Mouse (Mus musculus): Measurements from ENCODE around the gene Hnrnpf. TPM values are rescaled to one million over a fixed set of nuclear protein-coding genes. Genes with fewer than 3 reads are reported as not detected.

Hnrnpf gene
- polyA plus RNA-seq, 1 experiment from 2014 or later = 839 TPM

GRCm38 (mm10) chr6:117934301-117934700 lies 34.2 kb downstream of the Hnrnpf start:
- H3K4me1 ChIP-seq = no peaks in the 10 kb centered on the region
- 83% methylated on average over 6 of the region's 6 CpGs for WGBS
- no peak for DNase-seq (ENCODE audit: low spot score)
- no peak overlapping the region for H3K27ac ChIP-seq (replicated peaks)
- peaks cover 12% of the 10 kb centered on the region for H3K36me3 ChIP-seq
- H3K4me3 ChIP-seq = no peak overlapping the region
- no peaks in the 10 kb centered on the region for H3K9me3 ChIP-seq (replicated peaks)
- H3K27me3 ChIP-seq (ENCODE audit: low read depth, poor library complexity, severe bottlenecking) = no peaks in the 10 kb centered on the region

- Histone ChIP-seq H3K27ac (replicated peaks) (no peak overlapping the region), H3K36me3 (no peaks in the 10 kb centered on the region), H3K27me3 (ENCODE audit: low read depth, poor library complexity, severe bottlenecking) (no peaks in the 10 kb centered on the region), H3K9me3 (replicated peaks) (no peaks in the 10 kb centered on the region), H3K4me3 (no peak overlapping the region), H3K4me1 (no peaks in the 10 kb centered on the region)
- WGBS = 91% methylated on average over 14 of the region's 14 CpGs
- no peak for DNase-seq (ENCODE audit: low spot score)
Measured at GRCm38 (mm10) chr6:117935681-117936612, 35.8 kb downstream of the Hnrnpf start.

- Histone ChIP-seq H3K27me3 (ENCODE audit: low read depth, poor library complexity, severe bottlenecking) (no peaks in the 10 kb centered on the region), H3K27ac (replicated peaks) (no peak within 1 kb of the TSS), H3K4me1 (no peaks in the 10 kb centered on the region), H3K36me3 (no peaks in the 10 kb centered on the region), H3K4me3 (no peak within 1 kb of the TSS), H3K9me3 (replicated peaks) (no peaks in the 10 kb centered on the region)
- 88% methylated on average over 10 of the region's 10 CpGs for WGBS
- no peak for DNase-seq (ENCODE audit: low spot score)
Measured at GRCm38 (mm10) chr6:117937222-117937932, 37.3 kb downstream of the Hnrnpf start, which contains the start of gene Fxyd4. Gene Fxyd4, minus strand, starts transcription at chr6:117937692.

- Histone ChIP-seq H3K36me3 (no peaks in the 10 kb centered on the region), H3K4me3 (no peak overlapping the region), H3K9me3 (replicated peaks) (no peaks in the 10 kb centered on the region), H3K27ac (replicated peaks) (no peak overlapping the region), H3K27me3 (ENCODE audit: low read depth, poor library complexity, severe bottlenecking) (no peaks in the 10 kb centered on the region), H3K4me1 (no peaks in the 10 kb centered on the region)
- DNase-seq (ENCODE audit: low spot score) = no peak
- 88% methylated on average over 10 of the region's 10 CpGs for WGBS
Measured at GRCm38 (mm10) chr6:117938951-117939350, 38.8 kb downstream of the Hnrnpf start.

- Histone ChIP-seq H3K36me3 (no peaks in the 10 kb centered on the region), H3K27ac (replicated peaks) (no peak overlapping the region), H3K4me3 (no peak overlapping the region), H3K9me3 (replicated peaks) (no peaks in the 10 kb centered on the region), H3K4me1 (no peaks in the 10 kb centered on the region), H3K27me3 (ENCODE audit: low read depth, poor library complexity, severe bottlenecking) (no peaks in the 10 kb centered on the region)
- WGBS = 88% methylated on average over 10 of the region's 10 CpGs
- DNase-seq (ENCODE audit: low spot score) = no peak
Measured at GRCm38 (mm10) chr6:117942769-117943168, 42.6 kb downstream of the Hnrnpf start.

GRCm38 (mm10) chr6:117943899-117944298 lies 43.8 kb downstream of the Hnrnpf start:
- 92% methylated on average over 2 of the region's 2 CpGs for WGBS
- DNase-seq (ENCODE audit: low spot score) = no peak

GRCm38 (mm10) chr6:117952330-117952729 lies 52.2 kb downstream of the Hnrnpf start:
- Histone ChIP-seq H3K27ac (replicated peaks) (no peak overlapping the region), H3K36me3 (no peaks in the 10 kb centered on the region), H3K9me3 (replicated peaks) (peaks cover 4% of the 10 kb centered on the region; the same call in 1 of the 2 replicates), H3K4me1 (peaks cover 13% of the 10 kb centered on the region), H3K27me3 (ENCODE audit: low read depth, poor library complexity, severe bottlenecking) (no peaks in the 10 kb centered on the region), H3K4me3 (no peak overlapping the region)
- no peak for DNase-seq (ENCODE audit: low spot score)
- 90% methylated on average over 4 of the region's 4 CpGs for WGBS

More at GRCm38 (mm10) chr6:117943899-117944298, 43.8 kb downstream of the Hnrnpf start:
- H3K4me3 ChIP-seq = no peak overlapping the region
- no peaks in the 10 kb centered on the region for H3K9me3 ChIP-seq (replicated peaks)
- no peak overlapping the region for H3K27ac ChIP-seq (replicated peaks)
- no peaks in the 10 kb centered on the region for H3K4me1 ChIP-seq
- H3K36me3 ChIP-seq = no peaks in the 10 kb centered on the region
- H3K27me3 ChIP-seq (ENCODE audit: low read depth, poor library complexity, severe bottlenecking) = no peaks in the 10 kb centered on the region

GRCm38 (mm10) chr6:117956161-117956560 lies 56.0 kb downstream of the Hnrnpf start:
- WGBS = 82% methylated on average over 6 of the region's 6 CpGs
- Histone ChIP-seq H3K27me3 (ENCODE audit: low read depth, poor library complexity, severe bottlenecking) (no peaks in the 10 kb centered on the region), H3K36me3 (no peaks in the 10 kb centered on the region), H3K27ac (replicated peaks) (no peak overlapping the region), H3K4me1 (peaks cover 13% of the 10 kb centered on the region), H3K4me3 (no peak overlapping the region), H3K9me3 (replicated peaks) (peaks cover 4% of the 10 kb centered on the region; the same call in 1 of the 2 replicates)
- no peak for DNase-seq (ENCODE audit: low spot score)

GRCm38 (mm10) chr6:117956851-117957501 lies 56.9 kb downstream of the Hnrnpf start:
- no peak overlapping the region for H3K4me3 ChIP-seq
- peaks cover 4% of the 10 kb centered on the region; the same call in 1 of the 2 replicates for H3K9me3 ChIP-seq (replicated peaks)
- no peak overlapping the region for H3K27ac ChIP-seq (replicated peaks)
- H3K4me1 ChIP-seq = peaks cover 13% of the 10 kb centered on the region
- WGBS = 20% methylated on average over 14 of the region's 14 CpGs
- DNase-seq (ENCODE audit: low spot score) = no peak
- H3K27me3 ChIP-seq (ENCODE audit: low read depth, poor library complexity, severe bottlenecking) = no peaks in the 10 kb centered on the region
- no peaks in the 10 kb centered on the region for H3K36me3 ChIP-seq

GRCm38 (mm10) chr6:117963201-117963600 lies 63.1 kb downstream of the Hnrnpf start:
- Histone ChIP-seq H3K9me3 (replicated peaks) (no peaks in the 10 kb centered on the region), H3K27ac (replicated peaks) (no peak overlapping the region), H3K36me3 (no peaks in the 10 kb centered on the region), H3K27me3 (ENCODE audit: low read depth, poor library complexity, severe bottlenecking) (no peaks in the 10 kb centered on the region), H3K4me3 (no peak overlapping the region), H3K4me1 (no peaks in the 10 kb centered on the region)
- 85% methylated on average over 3 of the region's 3 CpGs for WGBS
- no peak for DNase-seq (ENCODE audit: low spot score)

GRCm38 (mm10) chr6:117966729-117967128 lies 66.6 kb downstream of the Hnrnpf start:
- no peaks in the 10 kb centered on the region for H3K27me3 ChIP-seq (ENCODE audit: low read depth, poor library complexity, severe bottlenecking)
- 65% methylated on average over 9 of the region's 9 CpGs for WGBS
- H3K9me3 ChIP-seq (replicated peaks) = no peaks in the 10 kb centered on the region
- H3K4me3 ChIP-seq = no peak overlapping the region
- H3K4me1 ChIP-seq = no peaks in the 10 kb centered on the region
- DNase-seq (ENCODE audit: low spot score) = no peak
- H3K36me3 ChIP-seq = no peaks in the 10 kb centered on the region
- no peak overlapping the region for H3K27ac ChIP-seq (replicated peaks)

Data from midbrain, embryonic 10.5 days (tissue).